Mouse (Mus musculus): ENCODE results near the gene Ak3. TPM values are rescaled to one million over a fixed set of nuclear protein-coding genes. Genes with fewer than 3 reads are reported as not detected.

The Ak3 gene
- 68.3 and 77.4 TPM in 2 replicates for polyA plus RNA-seq (2015; fragmentation: Nextera tagmentation; extraction: Ambion mirVana)

DNA sequence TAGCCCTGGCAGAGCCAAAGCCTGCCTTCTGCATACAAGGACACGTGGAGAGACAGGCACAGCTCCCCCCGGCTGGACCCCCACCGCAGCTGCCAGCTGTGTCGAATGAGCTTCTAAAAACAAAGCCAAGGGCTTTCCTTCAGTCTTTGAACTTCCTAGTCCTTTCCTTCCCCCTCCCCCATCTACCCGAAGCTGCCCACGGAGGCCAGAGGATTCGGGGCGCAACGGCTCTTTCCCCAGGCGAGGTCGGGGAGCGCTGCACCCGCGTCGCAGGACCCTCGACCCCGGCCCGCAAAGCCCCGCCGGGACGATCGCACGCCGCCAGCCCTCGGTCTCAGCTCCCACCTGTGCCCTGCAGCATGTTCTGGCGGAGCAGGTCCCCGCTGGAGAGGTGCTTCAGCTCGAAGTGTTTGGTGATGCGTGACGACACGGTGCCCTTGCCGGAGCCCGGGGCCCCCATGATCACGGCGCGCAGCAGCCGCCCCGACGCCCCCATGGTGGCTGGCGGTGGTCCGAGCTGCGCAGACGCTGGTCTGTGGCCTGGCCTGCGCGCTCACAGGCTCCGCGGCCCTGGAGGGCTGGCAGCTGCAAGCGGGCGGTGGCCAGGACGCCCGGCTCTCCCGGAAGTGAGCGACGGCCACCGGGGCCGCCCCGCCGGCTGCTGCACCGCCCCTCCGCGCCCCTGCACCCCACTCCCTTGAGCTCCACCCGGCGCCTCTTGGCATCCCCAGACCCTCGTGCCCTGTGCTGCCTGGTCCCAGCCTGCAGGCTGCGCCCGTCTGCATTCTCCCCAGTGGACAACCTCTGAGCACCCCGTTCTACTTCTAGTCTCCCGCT is at the start of gene Ak3:
Gene Ak3 (minus strand): TSS at position 628 of the 837 bp plus-strand sequence.

GRCm38 (mm10) chr19:28990194-28990589 is 57.6 kb downstream of the Ak3 start, which contains the start of gene Cdc37l1:
Gene Cdc37l1, plus strand, starts transcription at chr19:28990352.

Other genes with a start within 250 kb of the Ak3 start
- 0.26 and 0.28 TPM in 2 replicates for gene Slc1a1, start 212.9 kb downstream of the Ak3 start, polyA plus RNA-seq (2015; fragmentation: Nextera tagmentation; extraction: Ambion mirVana)
- gene Plpp6, start 84.0 kb downstream of the Ak3 start, polyA plus RNA-seq (2015; fragmentation: Nextera tagmentation; extraction: Ambion mirVana): 3.4 and 5.4 TPM in 2 replicates
- 18.2 and 19.5 TPM in 2 replicates for gene 4430402I18Rik, start 80.2 kb downstream of the Ak3 start, polyA plus RNA-seq (2015; fragmentation: Nextera tagmentation; extraction: Ambion mirVana)
- gene Cdc37l1, start 57.6 kb downstream of the Ak3 start, polyA plus RNA-seq (2015; fragmentation: Nextera tagmentation; extraction: Ambion mirVana): 21.8 and 23.1 TPM in 2 replicates
- 19.1 and 26.3 TPM in 2 replicates for gene Rcl1, start 53.4 kb upstream of the Ak3 start, polyA plus RNA-seq (2015; fragmentation: Nextera tagmentation; extraction: Ambion mirVana)
- 4.1 and 5.0 TPM in 2 replicates for gene Jak2, start 203.9 kb upstream of the Ak3 start, polyA plus RNA-seq (2015; fragmentation: Nextera tagmentation; extraction: Ambion mirVana)